Mouse (Mus musculus) myocyte (in vitro differentiated cells): ENCODE measurements around the gene Epc2.

Experiments used
- CEBPB ChIP-seq: IDR thresholded peaks from 2 replicates; pipeline ENCODE4 v1.6.1; 2011; ENCODE audit warnings: mild to moderate bottlenecking, moderate library complexity; ENCODE audit not compliant: poor library complexity, insufficient read depth, severe bottlenecking
- E2F4 ChIP-seq: IDR thresholded peaks from one replicate; pipeline ENCODE4 v1.6.1; 2011; ENCODE audit warnings: mild to moderate bottlenecking, control low read depth, moderate library complexity; ENCODE audit not compliant: insufficient read depth
- MAX ChIP-seq: IDR thresholded peaks from one replicate; pipeline ENCODE4 v1.6.1; 2011; ENCODE audit warnings: low read depth, mild to moderate bottlenecking, control low read depth
- MYOD1 ChIP-seq, 3 experiments: IDR thresholded peaks; one replicate each; pipeline ENCODE4 v1.6.1; 2011; ENCODE audit warnings: control low read depth in 2 of 3, low read depth in 2 of 3, mild to moderate bottlenecking in 2 of 3, moderate library complexity in 1 of 3; ENCODE audit not compliant: insufficient read length in 2 of 3, control insufficient read depth in 1 of 3
- MYOG ChIP-seq, 3 experiments: IDR thresholded peaks; one replicate each; pipeline ENCODE4 v1.6.1; 2011; ENCODE audit warnings: control low read depth in 2 of 3, low read depth in 2 of 3, mild to moderate bottlenecking in 2 of 3; ENCODE audit not compliant: insufficient read length in 2 of 3, control insufficient read depth in 1 of 3, insufficient read depth in 1 of 3
- POLR2A ChIP-seq: IDR thresholded peaks from one replicate; pipeline ENCODE4 v1.6.1; 2011; ENCODE audit warnings: low read depth, mild to moderate bottlenecking, control low read depth, moderate library complexity; ENCODE audit not compliant: insufficient read length
- SRF ChIP-seq: IDR thresholded peaks from one replicate; pipeline ENCODE4 v1.6.1; 2011; ENCODE audit warnings: low read depth; ENCODE audit not compliant: control insufficient read depth, insufficient read length
- TCF12 ChIP-seq: IDR thresholded peaks from one replicate; pipeline ENCODE4 v1.6.1; 2011; ENCODE audit warnings: mild to moderate bottlenecking, control low read depth; ENCODE audit not compliant: poor library complexity, insufficient read depth, severe bottlenecking
- USF1 ChIP-seq: IDR thresholded peaks from one replicate; pipeline ENCODE4 v1.6.1; 2011; ENCODE audit warnings: low read depth, mild to moderate bottlenecking, control low read depth, moderate library complexity

DNA sequence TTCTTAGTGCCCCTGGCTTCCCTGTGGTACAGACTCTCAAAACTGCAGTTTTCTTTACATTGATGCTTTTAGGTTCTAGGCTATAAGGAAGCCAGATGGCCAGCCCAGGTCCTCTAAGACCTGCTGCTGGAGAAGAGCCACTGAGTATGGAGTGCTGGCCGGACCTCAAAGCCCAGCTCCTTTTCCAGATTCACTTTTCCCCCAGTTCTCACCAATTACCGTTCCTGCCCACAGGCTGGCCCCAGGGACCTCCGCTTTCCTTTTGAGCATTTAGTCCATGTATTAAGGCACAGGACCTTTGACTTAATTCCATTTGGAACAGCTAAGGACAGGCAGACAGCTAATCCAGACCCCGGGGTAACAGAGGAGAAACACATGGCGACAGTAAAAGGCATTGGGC, 139.2 kb downstream of the Epc2 start:
- TF ChIP-seq MAX, result no peak
- no peak for TF ChIP-seq SRF
- no peak for TF ChIP-seq USF1
- no peak for TF ChIP-seq POLR2A
- no peak for TF ChIP-seq E2F4
- TF ChIP-seq TCF12, result no peak
- TF ChIP-seq MYOG (IDR thresholded peaks at IDR 0.05; ENCODE audit: control insufficient read depth in 1 of 3, insufficient read depth in 1 of 3, insufficient read length in 2 of 3, low read depth in 2 of 3), result no peak
- no peak for TF ChIP-seq MYOD1 (IDR thresholded peaks at IDR 0.05; ENCODE audit: control insufficient read depth in 1 of 3, insufficient read length in 2 of 3, low read depth in 2 of 3)
- TF ChIP-seq CEBPB, result no peak
